Mouse (Mus musculus): ENCODE measurements around the gene Wsb2. TPM values are rescaled to one million over a fixed set of nuclear protein-coding genes. Genes with fewer than 3 reads are reported as not detected.

The Wsb2 gene
- 10.0 and 23.5 TPM in 2 replicates for polyA plus RNA-seq (2011; ENCODE audit: insufficient read depth, insufficient read length, low replicate concordance, missing spikeins)

GRCm38 (mm10) chr5:117357129-117357477 is at the start of gene Wsb2:
TSS of gene Wsb2 (plus strand) at chr5:117357304.
- peak within 1 kb of the TSS; percentile 46 for H3K27ac ChIP-seq (ENCODE audit: control insufficient read depth, insufficient read depth, low read depth, low read length, poor library complexity)
- H3K4me3 ChIP-seq (replicated peaks; ENCODE audit: control insufficient read depth, low read depth, low read length): peak within 1 kb of the TSS; percentile 86
- WGBS: 4% methylated on average over 27 of the region's 54 CpGs
- H3K4me1 ChIP-seq (ENCODE audit: control insufficient read depth, insufficient read depth, low read length): peaks cover 1% of the 10 kb centered on the region
- TF ChIP-seq POLR2A (IDR thresholded peaks at IDR 0.05; ENCODE audit: borderline replicate concordance, control insufficient read depth, low read depth, low read length) (no peak; the same call in 1 of the 2 replicates), CTCF (IDR thresholded peaks at IDR 0.05; ENCODE audit: control insufficient read depth, insufficient read depth, low read length) (no peak)

GRCm38 (mm10) chr5:117307699-117308098 is 49.4 kb upstream of the Wsb2 start:
- H3K4me3 ChIP-seq (replicated peaks; ENCODE audit: control insufficient read depth, low read depth, low read length): no peak overlapping the region

GRCm38 (mm10) chr5:117313420-117313819 is 43.7 kb upstream of the Wsb2 start:
- 23% methylated on average over 14 of the region's 14 CpGs for WGBS
- no peak for TF ChIP-seq CTCF (IDR thresholded peaks at IDR 0.05; ENCODE audit: control insufficient read depth, insufficient read depth, low read length)
- no peak for TF ChIP-seq POLR2A (IDR thresholded peaks at IDR 0.05; ENCODE audit: borderline replicate concordance, control insufficient read depth, low read depth, low read length)
- no peak overlapping the region for H3K27ac ChIP-seq (ENCODE audit: control insufficient read depth, insufficient read depth, low read depth, low read length, poor library complexity)

More at GRCm38 (mm10) chr5:117307699-117308098, 49.4 kb upstream of the Wsb2 start:
- WGBS: 7% methylated on average over 11 of the region's 11 CpGs
- H3K4me1 ChIP-seq (ENCODE audit: control insufficient read depth, insufficient read depth, low read length): no peaks in the 10 kb centered on the region
- no peak overlapping the region for H3K27ac ChIP-seq (ENCODE audit: control insufficient read depth, insufficient read depth, low read depth, low read length, poor library complexity)
- TF ChIP-seq CTCF (IDR thresholded peaks at IDR 0.05; ENCODE audit: control insufficient read depth, insufficient read depth, low read length): peak; percentile 91
- TF ChIP-seq POLR2A (IDR thresholded peaks at IDR 0.05; ENCODE audit: borderline replicate concordance, control insufficient read depth, low read depth, low read length): no peak

GRCm38 (mm10) chr5:117313909-117314308 is 43.2 kb upstream of the Wsb2 start:
- H3K27ac ChIP-seq (ENCODE audit: control insufficient read depth, insufficient read depth, low read depth, low read length, poor library complexity): no peak overlapping the region
- no peaks in the 10 kb centered on the region for H3K4me1 ChIP-seq (ENCODE audit: control insufficient read depth, insufficient read depth, low read length)
- TF ChIP-seq CTCF (IDR thresholded peaks at IDR 0.05; ENCODE audit: control insufficient read depth, insufficient read depth, low read length) (no peak), POLR2A (IDR thresholded peaks at IDR 0.05; ENCODE audit: borderline replicate concordance, control insufficient read depth, low read depth, low read length) (no peak)
- whole genome bisulfite sequencing: 52% methylated on average over 10 of the region's 10 CpGs
- no peak overlapping the region for H3K4me3 ChIP-seq (replicated peaks; ENCODE audit: control insufficient read depth, low read depth, low read length)

More at GRCm38 (mm10) chr5:117313420-117313819, 43.7 kb upstream of the Wsb2 start:
- no peaks in the 10 kb centered on the region for H3K4me1 ChIP-seq (ENCODE audit: control insufficient read depth, insufficient read depth, low read length)
- no peak overlapping the region for H3K4me3 ChIP-seq (replicated peaks; ENCODE audit: control insufficient read depth, low read depth, low read length)

- no peak overlapping the region for H3K4me3 ChIP-seq (replicated peaks; ENCODE audit: control insufficient read depth, low read depth, low read length)
- no peak overlapping the region for H3K27ac ChIP-seq (ENCODE audit: control insufficient read depth, insufficient read depth, low read depth, low read length, poor library complexity)
- 56% methylated on average over 9 of the region's 9 CpGs for WGBS
- TF ChIP-seq CTCF (IDR thresholded peaks at IDR 0.05; ENCODE audit: control insufficient read depth, insufficient read depth, low read length) (no peak), POLR2A (IDR thresholded peaks at IDR 0.05; ENCODE audit: borderline replicate concordance, control insufficient read depth, low read depth, low read length) (no peak)
- H3K4me1 ChIP-seq (ENCODE audit: control insufficient read depth, insufficient read depth, low read length): no peaks in the 10 kb centered on the region
Measured at GRCm38 (mm10) chr5:117314587-117315428, 42.3 kb upstream of the Wsb2 start.

- TF ChIP-seq POLR2A (IDR thresholded peaks at IDR 0.05; ENCODE audit: borderline replicate concordance, control insufficient read depth, low read depth, low read length) (peak; percentile 50; the same call in 1 of the 2 replicates), CTCF (IDR thresholded peaks at IDR 0.05; ENCODE audit: control insufficient read depth, insufficient read depth, low read length) (no peak)
- H3K4me1 ChIP-seq (ENCODE audit: control insufficient read depth, insufficient read depth, low read length): no peaks in the 10 kb centered on the region
- peak within 1 kb of the TSS; percentile 55 for H3K27ac ChIP-seq (ENCODE audit: control insufficient read depth, insufficient read depth, low read depth, low read length, poor library complexity)
- peak within 1 kb of the TSS; percentile 68 for H3K4me3 ChIP-seq (replicated peaks; ENCODE audit: control insufficient read depth, low read depth, low read length)
- under 1% methylated on average over 81 of the region's 81 CpGs for WGBS
Measured at GRCm38 (mm10) chr5:117318741-117319629, 38.1 kb upstream of the Wsb2 start, which contains the start of gene Vsig10. TSS of gene Vsig10 (plus strand) at chr5:117319083.

GRCm38 (mm10) chr5:117323751-117324150 is 33.4 kb upstream of the Wsb2 start:
- WGBS: 86% methylated on average over 9 of the region's 9 CpGs
- H3K27ac ChIP-seq (ENCODE audit: control insufficient read depth, insufficient read depth, low read depth, low read length, poor library complexity): no peak overlapping the region
- H3K4me1 ChIP-seq (ENCODE audit: control insufficient read depth, insufficient read depth, low read length): no peaks in the 10 kb centered on the region
- TF ChIP-seq POLR2A (IDR thresholded peaks at IDR 0.05; ENCODE audit: borderline replicate concordance, control insufficient read depth, low read depth, low read length) (no peak), CTCF (IDR thresholded peaks at IDR 0.05; ENCODE audit: control insufficient read depth, insufficient read depth, low read length) (no peak)
- no peak overlapping the region for H3K4me3 ChIP-seq (replicated peaks; ENCODE audit: control insufficient read depth, low read depth, low read length)

- no peaks in the 10 kb centered on the region for H3K4me1 ChIP-seq (ENCODE audit: control insufficient read depth, insufficient read depth, low read length)
- 71% methylated on average over 6 of the region's 6 CpGs for WGBS
- no peak overlapping the region for H3K4me3 ChIP-seq (replicated peaks; ENCODE audit: control insufficient read depth, low read depth, low read length)
- TF ChIP-seq CTCF (IDR thresholded peaks at IDR 0.05; ENCODE audit: control insufficient read depth, insufficient read depth, low read length) (no peak), POLR2A (IDR thresholded peaks at IDR 0.05; ENCODE audit: borderline replicate concordance, control insufficient read depth, low read depth, low read length) (no peak)
- no peak overlapping the region for H3K27ac ChIP-seq (ENCODE audit: control insufficient read depth, insufficient read depth, low read depth, low read length, poor library complexity)
Measured at GRCm38 (mm10) chr5:117326408-117326807, 30.7 kb upstream of the Wsb2 start.
